Mouse (Mus musculus) intestine, embryonic 14.5 days (tissue): Measurements from ENCODE around the gene Gfap. TPM values are rescaled to one million over a fixed set of nuclear protein-coding genes. Genes with fewer than 3 reads are reported as not detected.
A peak's percentile ranks its signal among the peaks of the same experiment; 100 is the strongest.

Experiments
- ATAC-seq: fragments of 200-750 bp; cut with Nextera tagmentation; replicated peaks from 2 replicates; pipeline ENCODE4 v1.8.0; 2017; ENCODE audit warnings: low read depth, moderate number of reproducible peaks, moderate TSS enrichment, moderate library complexity; ENCODE audit not compliant: low FRiP score, low TSS enrichment
- DNase-seq: peaks from one replicate; pipeline ENCODE4 v3.0.0-alpha.2; 2018; ENCODE audit warnings: low spot score
- H3K27ac ChIP-seq: fragments of 300-500 bp; sonication (generic); 2 replicates; pipeline ENCODE4 v1.5.1; 2014; ENCODE audit warnings: low read depth, mild to moderate bottlenecking, control low read depth
- H3K27me3 ChIP-seq: fragments of 300-500 bp; sonication (generic); replicated peaks from 2 replicates; pipeline ENCODE4 v1.6.1; 2014; ENCODE audit warnings: low read length, control low read depth; ENCODE audit not compliant: control insufficient read depth, insufficient read depth
- H3K36me3 ChIP-seq: fragments of 300-500 bp; sonication (generic); 2 replicates; pipeline ENCODE4 v1.6.1; 2014; ENCODE audit warnings: low read length, control low read depth; ENCODE audit not compliant: control insufficient read depth, insufficient read depth
- H3K4me1 ChIP-seq: fragments of 300-500 bp; sonication (generic); replicated peaks from 2 replicates; pipeline ENCODE4 v1.6.1; 2014; ENCODE audit warnings: low read length, control low read depth, mixed read lengths; ENCODE audit not compliant: control insufficient read depth, insufficient read depth
- H3K4me2 ChIP-seq: fragments of 300-500 bp; sonication (generic); 2 replicates; pipeline ENCODE4 v1.6.1; 2014; ENCODE audit warnings: low read length
- H3K4me3 ChIP-seq: fragments of 300-500 bp; sonication (generic); 2 replicates; pipeline ENCODE4 v1.5.1; 2014; ENCODE audit warnings: low read depth, low read length, control low read depth, mixed read lengths
- H3K9ac ChIP-seq: fragments of 300-500 bp; sonication (generic); 2 replicates; pipeline ENCODE4 v1.6.1; 2014; ENCODE audit warnings: mild to moderate bottlenecking, low read length
- H3K9me3 ChIP-seq: fragments of 300-500 bp; sonication (generic); 2 replicates; pipeline ENCODE4 v1.6.1; 2016; ENCODE audit warnings: low read length, control low read depth; ENCODE audit not compliant: control insufficient read depth
- WGBS: fragments of 180-500 bp; shearing (Covaris S2); extraction: QIAGEN DNeasy Blood & Tissue Kit; methylation state at CpG from one replicate; pipeline ENCODE4 v1.1.7; 2014; 5-methylcytosine and 5-hydroxymethylcytosine counted together
- polyA plus RNA-seq: library from polyadenylated mRNA; unstranded; fragments of >200 nt; fragmentation: Nextera tagmentation; extraction: Ambion mirVana; gene quantifications from 2 replicates; pipeline ENCODE4 v1.2.1, GENCODE M21; 2014

Gene Gfap
- polyA plus RNA-seq, 1 experiment from 2014 or later, result 0.28 TPM

GRCm38 (mm10) chr11:102937529-102938182 lies 36.9 kb upstream of the Gfap start:
- Histone ChIP-seq H3K9ac (no peak overlapping the region), H3K27me3 (0 out of 2 replicates have a peak, but pooled peaks cover 3% of the 10 kb centered on the region), H3K4me2 (no peak overlapping the region), H3K27ac (no peak overlapping the region), H3K4me3 (no peak overlapping the region), H3K4me1 (peaks cover 12% of the 10 kb centered on the region; the same call in 1 of the 2 replicates), H3K36me3 (no peaks in the 10 kb centered on the region), H3K9me3 (no peaks in the 10 kb centered on the region)
- ATAC-seq (no peak; the same call in 1 of the 2 replicates), DNase-seq (no peak)
- 61% methylated on average over 3 of the region's 3 CpGs for WGBS

- no peak for DNase-seq
- WGBS, result 33% methylated on average over 4 of the region's 4 CpGs
- H3K27ac ChIP-seq, result no peak overlapping the region
- H3K4me2 ChIP-seq, result no peak overlapping the region
- 0 out of 2 replicates have a peak, but pooled peaks cover 3% of the 10 kb centered on the region for H3K27me3 ChIP-seq
- ATAC-seq, result no peak
- peaks cover 12% of the 10 kb centered on the region; the same call in 1 of the 2 replicates for H3K4me1 ChIP-seq
- no peak overlapping the region for H3K4me3 ChIP-seq
- H3K9ac ChIP-seq, result no peak overlapping the region
- no peaks in the 10 kb centered on the region for H3K9me3 ChIP-seq
- no peaks in the 10 kb centered on the region for H3K36me3 ChIP-seq
Observed at GRCm38 (mm10) chr11:102936272-102936671, 35.6 kb upstream of the Gfap start.

GRCm38 (mm10) chr11:102930672-102931071 lies 30.0 kb upstream of the Gfap start:
- no peaks in the 10 kb centered on the region for H3K4me1 ChIP-seq
- DNase-seq (no peak), ATAC-seq (no peak)
- H3K9ac ChIP-seq, result no peak overlapping the region
- no peaks in the 10 kb centered on the region for H3K36me3 ChIP-seq
- H3K27me3 ChIP-seq, result no peaks in the 10 kb centered on the region
- no peak overlapping the region for H3K4me2 ChIP-seq
- no peak overlapping the region for H3K4me3 ChIP-seq
- 93% methylated on average over 10 of the region's 10 CpGs for WGBS
- no peaks in the 10 kb centered on the region for H3K9me3 ChIP-seq
- H3K27ac ChIP-seq, result no peak overlapping the region

DNA sequence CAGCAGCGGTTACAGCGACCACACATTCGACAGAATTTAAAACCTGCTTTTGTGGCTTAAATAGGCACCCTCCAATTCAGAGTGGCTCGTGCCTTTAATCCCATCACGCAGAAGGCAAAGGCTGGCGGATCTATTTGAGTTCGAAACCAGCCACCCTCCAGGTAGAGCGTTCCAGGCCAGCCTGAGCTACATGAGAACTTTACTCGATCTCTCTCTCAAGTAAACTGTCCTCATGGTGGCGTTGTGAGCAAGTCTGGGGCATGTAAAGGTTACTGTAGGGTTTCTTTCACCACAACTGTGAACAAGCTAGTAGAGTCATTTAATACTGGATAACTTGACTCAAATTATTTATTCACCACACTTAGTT lies 24.6 kb upstream of the Gfap start:
- Histone ChIP-seq H3K4me2 (peak overlapping the region; percentile 50), H3K9ac (peak overlapping the region; percentile 56), H3K36me3 (peaks cover 3% of the 10 kb centered on the region), H3K4me3 (peak overlapping the region; percentile 77), H3K27ac (peak overlapping the region; percentile 92), H3K27me3 (no peaks in the 10 kb centered on the region), H3K9me3 (no peaks in the 10 kb centered on the region), H3K4me1 (peaks cover 6% of the 10 kb centered on the region; the same call in 1 of the 2 replicates)
- peak; percentile 19; the same call in 1 of the 2 replicates for ATAC-seq
- DNase-seq, result no peak
- under 1% methylated on average over 10 of the region's 10 CpGs for WGBS

DNA sequence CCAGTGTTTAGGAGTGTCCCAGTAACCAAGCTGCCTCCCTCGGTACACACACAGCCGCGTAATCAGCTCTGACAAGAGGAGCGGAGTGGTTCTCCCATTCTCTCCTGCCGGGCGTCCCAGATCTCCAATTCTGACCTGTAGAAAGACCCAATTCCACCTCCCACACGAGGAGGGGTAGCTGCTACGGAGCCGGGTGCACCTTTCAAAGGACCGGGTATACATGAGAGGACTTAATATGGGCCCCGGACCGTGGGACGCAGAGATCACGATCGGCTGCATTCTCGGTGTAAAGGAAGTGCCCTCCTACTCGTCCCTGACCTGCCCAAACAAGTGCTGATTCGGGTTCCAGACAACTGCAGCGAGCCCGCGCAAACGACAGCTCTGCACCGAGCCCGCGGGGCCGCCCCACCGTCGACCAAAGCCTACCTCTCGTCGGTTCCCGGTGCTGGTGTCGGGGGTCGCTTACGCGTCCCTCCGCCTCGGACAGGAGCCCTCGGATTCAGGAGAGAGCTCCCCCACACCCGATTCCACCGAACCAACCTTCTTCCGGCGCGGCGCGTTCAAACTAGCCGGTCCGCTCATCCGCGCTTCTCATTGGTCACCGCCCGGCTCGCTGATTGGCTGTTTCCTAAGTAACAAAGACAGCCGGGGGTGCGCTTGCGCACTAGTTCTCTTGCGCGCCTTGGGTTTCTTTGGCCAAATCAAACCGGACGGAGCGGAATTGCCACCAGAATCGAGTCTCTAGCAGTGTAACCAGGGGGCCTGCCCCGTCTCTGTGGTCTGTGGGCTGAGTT lies 24.0 kb upstream of the Gfap start, which contains the start of gene Kif18b:
Gene Kif18b (minus strand): TSS at position 568 of the 794 bp plus-strand sequence.
- peak; percentile 91 for ATAC-seq
- under 1% methylated on average over 62 of the region's 62 CpGs for WGBS
- Histone ChIP-seq H3K36me3 (peaks cover 3% of the 10 kb centered on the region), H3K9ac (peak within 1 kb of the TSS; percentile 56), H3K4me2 (peak within 1 kb of the TSS; percentile 50), H3K4me1 (peaks cover 6% of the 10 kb centered on the region; the same call in 1 of the 2 replicates), H3K27me3 (no peaks in the 10 kb centered on the region), H3K9me3 (no peaks in the 10 kb centered on the region), H3K27ac (peak within 1 kb of the TSS; percentile 92), H3K4me3 (peak within 1 kb of the TSS; percentile 77)
- DNase-seq, result peak; percentile 95

DNA sequence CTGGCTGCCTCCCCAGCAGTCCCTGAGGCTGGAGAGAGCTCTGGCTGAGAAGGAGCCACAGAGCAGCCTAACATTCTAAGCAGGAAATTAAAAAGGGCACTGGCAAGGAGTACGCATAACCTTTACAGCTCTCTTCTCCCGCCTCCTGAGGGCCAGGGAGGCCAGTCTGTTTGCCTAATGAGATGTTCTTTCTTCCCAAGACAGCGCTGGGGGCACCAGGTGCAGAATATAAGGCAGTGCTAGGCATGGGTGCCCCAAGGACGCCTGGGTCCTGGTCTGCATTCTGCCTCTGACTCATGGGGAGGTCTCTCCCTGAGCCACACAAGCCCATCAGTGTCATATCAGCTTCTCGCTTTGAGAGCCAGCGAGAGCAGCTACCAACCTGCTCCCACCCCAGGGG lies 20.8 kb upstream of the Gfap start:
- no peak overlapping the region for H3K4me3 ChIP-seq
- WGBS, result 80% methylated on average over 6 of the region's 6 CpGs
- DNase-seq, result no peak
- no peak overlapping the region for H3K27ac ChIP-seq
- no peak overlapping the region for H3K9ac ChIP-seq
- peaks cover 3% of the 10 kb centered on the region for H3K36me3 ChIP-seq
- H3K4me1 ChIP-seq, result peaks cover 6% of the 10 kb centered on the region; the same call in 1 of the 2 replicates
- H3K27me3 ChIP-seq, result no peaks in the 10 kb centered on the region
- no peak overlapping the region for H3K4me2 ChIP-seq
- no peaks in the 10 kb centered on the region for H3K9me3 ChIP-seq
- ATAC-seq, result no peak

GRCm38 (mm10) chr11:102918077-102918476 lies 17.4 kb upstream of the Gfap start:
- no peak overlapping the region for H3K27ac ChIP-seq
- no peak overlapping the region for H3K4me3 ChIP-seq
- ATAC-seq (no peak), DNase-seq (no peak)
- H3K4me1 ChIP-seq, result peaks cover 6% of the 10 kb centered on the region; the same call in 1 of the 2 replicates
- no peaks in the 10 kb centered on the region for H3K9me3 ChIP-seq
- no peak overlapping the region for H3K9ac ChIP-seq
- WGBS, result 85% methylated on average over 4 of the region's 4 CpGs
- no peak overlapping the region for H3K4me2 ChIP-seq
- H3K27me3 ChIP-seq, result no peaks in the 10 kb centered on the region
- H3K36me3 ChIP-seq, result peaks cover 37% of the 10 kb centered on the region

- H3K4me2 ChIP-seq, result no peak overlapping the region
- no peak for DNase-seq
- no peaks in the 10 kb centered on the region for H3K4me1 ChIP-seq
- WGBS, result 89% methylated on average over 9 of the region's 9 CpGs
- H3K4me3 ChIP-seq, result no peak overlapping the region
- H3K9ac ChIP-seq, result no peak overlapping the region
- peaks cover 59% of the 10 kb centered on the region for H3K36me3 ChIP-seq
- no peak overlapping the region for H3K27ac ChIP-seq
- ATAC-seq, result no peak
- H3K9me3 ChIP-seq, result no peaks in the 10 kb centered on the region
- no peaks in the 10 kb centered on the region for H3K27me3 ChIP-seq
Observed at GRCm38 (mm10) chr11:102915380-102915779, 14.7 kb upstream of the Gfap start.
